Mouse (Mus musculus) embryonic facial prominence, embryonic 14.5 days (tissue): ENCODE measurements at regions not wholly inside any gene's neighbourhood (a gene's known extent, or its start where the extent isn't known, plus 50 kb on each side); places are given as distances from the start of the nearest gene placed in this dataset.
"Not testable (repeated sequence)": the region's sequence is repeated elsewhere in the genome, so short reads cannot be mapped to it uniquely, and the experiment has no call there.

ENCODE experiments used
- ATAC-seq: fragments of 200-750 bp; cut with Nextera tagmentation; 2 replicates; pipeline ENCODE4 v1.8.0; 2017; ENCODE audit warnings: low read depth, moderate number of reproducible peaks, moderate TSS enrichment
- DNase-seq: peaks from one replicate; pipeline ENCODE4 v3.0.0-alpha.2; 2015; ENCODE audit warnings: low spot score
- H3K27ac ChIP-seq: fragments of 300-500 bp; sonication (generic); replicated peaks from 2 replicates; pipeline ENCODE4 v1.5.1; 2014; ENCODE audit warnings: low read depth, mild to moderate bottlenecking, low read length, moderate library complexity
- H3K27me3 ChIP-seq: fragments of 300-500 bp; sonication (generic); replicated peaks from 2 replicates; pipeline ENCODE4 v1.6.1; 2014; ENCODE audit warnings: low read length; ENCODE audit not compliant: control insufficient read depth, insufficient read depth
- H3K36me3 ChIP-seq: fragments of 300-500 bp; sonication (generic); 2 replicates; pipeline ENCODE4 v1.6.1; 2014; ENCODE audit warnings: low read length, mixed read lengths; ENCODE audit not compliant: control insufficient read depth, insufficient read depth
- H3K4me1 ChIP-seq: fragments of 300-500 bp; sonication (generic); 2 replicates; pipeline ENCODE4 v1.6.1; 2014; ENCODE audit warnings: antibody characterized with exemption, low read length; ENCODE audit not compliant: control insufficient read depth, insufficient read depth
- H3K4me2 ChIP-seq: fragments of 300-500 bp; sonication (generic); 2 replicates; pipeline ENCODE4 v1.6.1; 2014; ENCODE audit warnings: low read depth, mild to moderate bottlenecking, low read length, moderate library complexity, mixed read lengths
- H3K4me3 ChIP-seq: fragments of 300-500 bp; sonication (generic); 2 replicates; pipeline ENCODE4 v1.5.1; 2014; ENCODE audit warnings: low read depth, mild to moderate bottlenecking, low read length
- H3K9ac ChIP-seq: fragments of 300-500 bp; sonication (generic); 2 replicates; pipeline ENCODE4 v1.6.1; 2014; ENCODE audit warnings: low read depth, mild to moderate bottlenecking, low read length, moderate library complexity, mixed read lengths
- H3K9me3 ChIP-seq: fragments of 300-500 bp; sonication (generic); 2 replicates; pipeline ENCODE4 v1.6.1; 2016; ENCODE audit warnings: low read length; ENCODE audit not compliant: control insufficient read depth
- WGBS: fragments of 180-500 bp; shearing (Covaris S2); extraction: QIAGEN DNeasy Blood & Tissue Kit; methylation state at CpG from one replicate; pipeline ENCODE4 v1.1.7; 2014; 5-methylcytosine and 5-hydroxymethylcytosine counted together

DNA sequence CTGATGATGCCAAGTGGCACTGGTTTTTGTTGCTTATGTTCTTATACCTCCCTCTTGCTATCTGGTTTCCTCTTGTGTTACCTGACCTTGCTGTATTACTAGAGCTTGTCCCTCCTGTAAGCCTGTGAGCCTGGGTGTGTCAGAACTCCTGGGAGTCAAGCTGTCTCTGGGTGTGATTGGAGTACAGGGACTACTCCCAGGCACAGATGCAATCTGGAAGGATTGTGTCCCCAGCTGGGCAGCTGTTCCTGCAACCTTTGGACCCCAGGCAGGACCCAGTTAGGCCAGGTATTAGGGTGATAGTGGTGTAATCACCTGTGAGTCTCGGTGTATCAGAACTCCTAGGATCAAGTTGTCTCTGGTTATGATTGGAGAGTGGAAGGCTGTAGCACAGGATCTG, 97.4 kb upstream of the Dock11 start:
- no peak for ATAC-seq
- Histone ChIP-seq H3K9ac (no peak overlapping the region), H3K36me3 (no peaks in the 10 kb centered on the region), H3K4me3 (no peak overlapping the region), H3K9me3 (no peaks in the 10 kb centered on the region), H3K4me1 (no peaks in the 10 kb centered on the region), H3K27me3 (no peaks in the 10 kb centered on the region), H3K27ac (no peak overlapping the region), H3K4me2 (no peak overlapping the region)
- no peak for DNase-seq
- 71% methylated on average over 1 of the region's 1 CpGs for WGBS

DNA sequence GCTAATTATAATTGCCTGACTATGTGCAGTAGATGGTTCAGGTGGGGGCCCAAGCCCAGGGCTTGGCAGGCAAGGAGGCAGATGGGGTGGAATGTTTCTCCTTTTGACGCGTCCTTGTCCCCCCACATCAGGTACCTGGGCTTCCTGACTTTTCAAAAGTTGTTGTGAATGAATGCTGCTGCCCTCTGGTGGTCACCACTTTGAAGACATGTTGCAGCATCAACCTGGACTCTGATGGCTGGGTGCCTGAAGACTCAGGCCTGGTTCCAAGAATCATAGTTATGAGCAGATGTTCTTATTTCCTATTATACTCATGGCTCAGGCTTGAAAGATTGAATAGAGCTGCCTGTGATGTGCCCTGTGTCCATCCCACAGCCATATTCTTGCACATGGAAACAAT, 75.4 kb upstream of the Dock11 start:
- no peak overlapping the region for H3K4me3 ChIP-seq
- no peaks in the 10 kb centered on the region for H3K27me3 ChIP-seq
- H3K9ac ChIP-seq = no peak overlapping the region
- H3K4me1 ChIP-seq = no peaks in the 10 kb centered on the region
- no peak overlapping the region for H3K4me2 ChIP-seq
- ATAC-seq (no peak), DNase-seq (peak; percentile 8)
- H3K27ac ChIP-seq = no peak overlapping the region
- H3K9me3 ChIP-seq = no peaks in the 10 kb centered on the region
- 50% methylated on average over 2 of the region's 2 CpGs for WGBS
- H3K36me3 ChIP-seq = no peaks in the 10 kb centered on the region

DNA sequence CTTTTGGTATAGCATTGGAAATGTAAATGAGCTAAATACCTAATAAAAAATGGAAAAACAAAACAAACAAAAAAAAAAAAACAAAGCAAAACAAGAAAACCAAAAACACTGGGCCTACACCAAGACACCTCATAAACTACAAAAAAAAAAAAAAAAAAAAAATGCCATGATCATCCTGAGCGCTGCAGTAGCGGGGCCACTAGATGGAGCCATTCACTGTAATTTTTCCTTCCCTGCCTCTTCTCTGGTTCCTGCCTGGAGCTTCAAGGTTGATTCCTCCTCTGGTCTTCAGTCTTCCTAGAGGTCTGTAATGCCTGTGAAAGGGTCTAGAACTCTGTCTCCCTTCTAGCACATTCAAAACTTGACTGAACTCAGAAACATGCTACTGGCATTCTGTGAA, 54.2 kb upstream of the Dock11 start:
- DNase-seq = peak; percentile 3
- H3K4me2 ChIP-seq, H3K36me3 ChIP-seq, H3K9ac ChIP-seq, H3K4me1 ChIP-seq, H3K9me3 ChIP-seq, H3K27me3 ChIP-seq, H3K4me3 ChIP-seq, H3K27ac ChIP-seq, ATAC-seq: not testable (repeated sequence)
- WGBS = 13% methylated on average over 2 of the region's 2 CpGs

DNA sequence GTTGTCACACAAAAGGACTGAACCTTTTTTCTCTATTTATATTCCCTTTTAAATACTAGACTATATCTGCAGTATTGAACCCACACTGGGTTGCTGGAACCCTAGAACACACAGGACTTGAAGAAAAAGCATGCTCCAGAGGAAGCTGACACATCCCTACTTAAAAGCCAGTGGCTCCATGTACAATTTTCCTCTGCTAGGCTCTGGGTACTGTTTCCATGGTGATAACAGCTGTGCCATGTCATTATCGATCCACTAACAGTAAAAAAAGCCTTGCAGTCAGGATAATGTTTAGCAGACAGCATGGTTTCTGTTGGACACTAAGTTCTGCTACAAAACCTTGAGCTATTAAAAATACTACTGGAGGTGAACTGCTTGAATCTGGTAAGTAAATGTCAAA, 50.6 kb upstream of the Dock11 start:
- Histone ChIP-seq H3K27ac (no peak overlapping the region), H3K4me3 (no peak overlapping the region), H3K36me3 (no peaks in the 10 kb centered on the region), H3K4me1 (no peaks in the 10 kb centered on the region), H3K4me2 (no peak overlapping the region), H3K27me3 (no peaks in the 10 kb centered on the region), H3K9me3 (no peaks in the 10 kb centered on the region), H3K9ac (no peak overlapping the region)
- DNase-seq (no peak), ATAC-seq (no peak)
- WGBS = 50% methylated on average over 1 of the region's 1 CpGs
